In the genomic region with DNA sequence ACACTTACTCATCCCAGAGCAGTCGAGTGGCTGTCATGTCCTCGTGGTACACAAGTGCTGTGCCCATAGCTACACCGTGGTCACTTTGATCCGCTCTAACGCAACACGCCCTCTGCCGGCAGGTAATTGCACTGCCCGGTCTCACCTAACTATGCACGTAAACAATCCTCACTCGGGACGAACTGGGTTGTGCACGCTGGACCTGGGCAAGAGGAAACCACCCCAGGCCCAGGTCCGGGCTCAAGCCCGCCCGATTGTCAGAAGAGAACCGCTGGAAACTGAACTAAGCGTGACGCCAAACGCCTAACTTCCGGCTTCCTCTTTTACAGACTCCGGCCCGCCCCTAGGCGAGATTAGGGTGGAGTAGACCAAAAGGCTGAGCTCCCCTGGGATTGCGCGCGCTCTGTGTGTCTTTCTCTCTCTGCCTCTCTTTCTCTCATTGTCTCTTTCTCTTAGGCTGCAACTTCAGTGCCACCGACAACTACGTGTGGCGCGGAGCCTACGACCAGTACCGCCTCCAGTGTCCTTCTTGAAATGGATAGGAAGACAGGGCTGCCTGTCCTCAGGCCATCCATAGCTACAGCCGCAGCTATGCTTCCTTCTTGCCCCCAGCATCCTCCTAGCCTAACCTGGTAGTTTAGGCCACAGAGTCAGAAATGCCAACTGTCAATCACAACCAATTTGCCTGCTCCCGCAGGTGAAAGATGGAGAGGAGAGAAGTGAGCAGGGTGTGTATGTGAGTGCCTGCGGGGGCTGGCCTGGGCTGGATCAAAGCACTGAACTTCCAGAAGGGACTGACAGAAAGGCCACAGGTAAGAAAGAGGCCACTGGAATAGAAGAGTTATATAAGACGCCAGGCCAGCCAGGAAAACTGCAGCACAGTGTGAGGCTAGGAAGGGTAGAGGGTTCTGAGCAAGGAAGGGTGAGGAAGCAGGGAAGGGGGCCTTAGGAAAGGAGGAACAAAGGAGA, we compare ENCODE assay signal across 8 mouse cellular contexts. TPM values are rescaled to one million over a fixed set of nuclear protein-coding genes. Genes with fewer than 3 reads are reported as not detected.
DNase-seq lines count a peak whose midpoint lies in the region; ATAC-seq and TF ChIP-seq lines count a peak whose summit lies in the region.

Gene Hdac10 (minus strand): TSS at position 319 of the 969 bp plus-strand sequence.

- peak; percentile 78 for ATAC-seq in Patski
- peak; percentile 83 for ATAC-seq in hindbrain, embryonic 12.5 days (ENCODE audit: low FRiP score)

- no peak for TF ChIP-seq CTCF in Patski (IDR thresholded peaks at IDR 0.05)

- in situ Hi-C loops in Patski (cut with MboI; ENCODE audit: low pct_unique_long_range_greater_than_20kb): no loop called here

- POLR2A ChIA-PET in Patski (lab: Charles Lee): interaction anchor here (0.6 to 1.6 kb wide), 5 partner anchors 10 to 83 kb away, joined by 3 to 5 read pairs (median 4); partner anchors contain the start of gene Mapk11

- H3K9me3 ChIP-seq in hindbrain, embryonic 12.5 days (replicated peaks): no peaks in the 10 kb centered on the region

- no peaks in the 10 kb centered on the region for H3K27me3 ChIP-seq in Patski
- H3K27me3 ChIP-seq in hindbrain, embryonic 12.5 days: no peaks in the 10 kb centered on the region

- peak within 1 kb of the TSS; percentile 52 for H3K4me3 ChIP-seq in hindbrain, embryonic 12.5 days

- H3K4me1 ChIP-seq in hindbrain, embryonic 12.5 days: peaks cover 21% of the 10 kb centered on the region

- peaks cover 9% of the 10 kb centered on the region; the same call in 1 of the 2 replicates for H3K36me3 ChIP-seq in hindbrain, embryonic 12.5 days

- WGBS in hindbrain, embryonic 12.5 days: 3% methylated on average over 36 of the region's 36 CpGs

- H3K4me2 ChIP-seq in hindbrain, embryonic 12.5 days (replicated peaks): peak within 1 kb of the TSS; percentile 78

- CTCF ChIA-PET in Patski (lab: Charles Lee): interaction anchor here (0.8 to 2.0 kb wide), 23 partner anchors 9 to 194 kb away, joined by 3 to 12 read pairs (median 4); partner anchors contain the start of genes Dennd6b and Mapk11

- peak within 1 kb of the TSS; percentile 74 for H3K9ac ChIP-seq in hindbrain, embryonic 12.5 days

- DNase-seq in Patski (ENCODE audit: low read depth, low spot score): peak; percentile 35
- peak; percentile 95 to 97 for DNase-seq in cerebellum, postnatal 14 days
- DNase-seq in frontal cortex, postnatal 14 days (ENCODE audit: low spot score in 2 of 2): peak; percentile 72 to 76
- peak; percentile 78 to 88 for DNase-seq in layer of hippocampus, postnatal 14 days (ENCODE audit: low spot score in 2 of 2)
- DNase-seq in lung, postnatal 10 days: peak; percentile 89
- peak; percentile 67 for DNase-seq in ovary, postnatal 14 days (ENCODE audit: low spot score)
- peak; percentile 81 for DNase-seq in thymus, postnatal 14 days

- peak within 1 kb of the TSS; percentile 67 for H3K27ac ChIP-seq in hindbrain, embryonic 12.5 days

RNA-seq across cellular contexts. Expression of gene Hdac10, which starts in this region (rescaled TPM):
- 15.0 TPM for polyA plus RNA-seq in Patski (2021)
- polyA plus RNA-seq in hindbrain, embryonic 12.5 days (2016; fragmentation: Nextera tagmentation; extraction: Ambion mirVana): 18.8 and 22.0 TPM in 2 replicates
- total RNA-seq in layer of hippocampus, postnatal 14 days (2021): 10 to 100 TPM; 14.6 to 14.9 TPM

Comparison
In these comparisons a context has a peak if more than half of its experiments do, and no peak if none do; other contexts are left out.
1. Peak in every context shown above with its lines: DNase-seq, ATAC-seq, H3K4me3 ChIP-seq and H3K27ac ChIP-seq.
2. DNase-seq: peak in every context shown above with its lines; median percentile 96 in cerebellum, postnatal 14 days; 89 in lung, postnatal 10 days; 83 in layer of hippocampus, postnatal 14 days; 81 in thymus, postnatal 14 days; 74 in frontal cortex, postnatal 14 days; 67 in ovary, postnatal 14 days; 35 in Patski.